Mouse (Mus musculus) ZHBTc4 (cell line): Measurements from ENCODE around the gene Map3k7.

Experiments used
- DNase-seq: peaks from one replicate; pipeline ENCODE4 v3.0.0-alpha.2; 2011; ENCODE audit warnings: low read depth, low spot score

Gene Map3k7

DNA sequence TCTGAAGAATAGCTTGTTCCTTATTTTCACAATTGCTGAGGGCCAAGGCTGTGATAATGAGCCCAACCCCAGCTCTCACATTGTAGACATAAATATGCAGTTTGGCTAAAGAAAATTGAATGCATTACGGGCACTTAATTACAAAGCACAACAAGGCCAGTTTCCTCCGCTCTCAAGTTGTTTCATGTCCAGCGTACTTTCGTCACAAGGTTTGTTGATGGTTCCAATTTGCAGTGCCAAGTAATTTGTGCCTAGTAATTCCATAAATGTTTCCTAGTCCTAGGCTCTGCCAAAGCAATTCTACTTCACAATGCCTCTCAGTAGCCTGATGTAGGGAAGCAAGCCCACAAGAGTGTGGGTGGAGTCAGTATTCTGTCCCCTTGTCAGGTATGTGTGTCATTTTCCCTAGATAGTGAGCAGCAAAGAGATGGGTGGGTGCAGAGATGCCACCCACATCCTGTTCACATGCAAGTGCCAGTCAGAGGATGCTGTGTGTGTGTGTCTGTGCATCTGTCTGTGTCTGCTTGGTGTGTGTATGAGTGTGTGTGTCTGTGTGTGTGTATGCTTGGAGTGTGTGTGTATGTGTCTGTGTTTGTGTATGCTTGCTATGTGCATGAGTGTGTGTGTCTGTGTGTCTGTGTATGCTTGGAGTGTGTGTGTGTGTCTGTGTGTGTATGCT, 98.6 kb downstream of the Map3k7 start:
- no peak for DNase-seq

DNA sequence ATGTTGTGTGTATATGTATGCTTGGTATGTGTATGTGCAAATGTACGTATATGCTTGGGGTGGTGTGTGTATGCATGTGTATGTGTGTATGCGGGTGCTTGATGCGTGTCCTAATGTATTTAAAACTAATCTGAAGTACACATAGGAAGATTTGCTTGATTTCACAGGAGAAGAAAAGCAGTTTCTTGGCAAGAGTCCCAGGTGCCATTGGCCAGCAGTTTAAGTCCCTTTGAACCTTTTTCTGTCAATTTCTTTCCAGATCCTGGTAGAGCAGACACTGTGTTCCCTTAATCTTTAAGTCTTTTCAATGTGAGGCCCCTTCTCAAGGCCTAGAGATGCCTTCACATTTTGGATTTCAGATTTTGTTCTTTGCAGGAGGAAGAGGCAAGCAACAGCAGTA, 99.4 kb downstream of the Map3k7 start:
- no peak for DNase-seq
